Mouse (Mus musculus) thymus, postnatal 10 days (tissue): ENCODE results near the gene Miox.

Experiments
- DNase-seq, 2 experiments: peaks; one replicate each; pipeline ENCODE4 v3.0.0; 2021; ENCODE audit warnings: low spot score in 2 of 2

Gene Miox

GRCm38 (mm10) chr15:89334271-89334670 lies at the start of gene Miox:
Gene Miox (plus strand): TSS chr15:89334398.
- DNase-seq = no peak

GRCm38 (mm10) chr15:89285004-89285403 lies 49.2 kb upstream of the Miox start:
- no peak for DNase-seq

- no peak for DNase-seq
These were observed 48.7 kb upstream of the Miox start for GRCm38 (mm10) chr15:89285478-89285877.

- no peak for DNase-seq
These were observed 48.1 kb upstream of the Miox start for GRCm38 (mm10) chr15:89286114-89286513.

GRCm38 (mm10) chr15:89286582-89286981 lies 47.6 kb upstream of the Miox start:
- no peak for DNase-seq

GRCm38 (mm10) chr15:89288227-89288767 lies 45.9 kb upstream of the Miox start:
- no peak for DNase-seq

- DNase-seq = no peak
These were observed 44.7 kb upstream of the Miox start for GRCm38 (mm10) chr15:89289455-89289854.

GRCm38 (mm10) chr15:89291521-89291920 lies 42.7 kb upstream of the Miox start:
- no peak for DNase-seq

GRCm38 (mm10) chr15:89292795-89293194 lies 41.4 kb upstream of the Miox start:
- no peak for DNase-seq

- DNase-seq = no peak
These were observed 40.4 kb upstream of the Miox start for GRCm38 (mm10) chr15:89293778-89294177.

GRCm38 (mm10) chr15:89295580-89296165 lies 38.5 kb upstream of the Miox start:
- DNase-seq = no peak

GRCm38 (mm10) chr15:89296465-89296864 lies 37.7 kb upstream of the Miox start:
- no peak for DNase-seq

GRCm38 (mm10) chr15:89297695-89298094 lies 36.5 kb upstream of the Miox start:
- DNase-seq = no peak

- DNase-seq = no peak
These were observed 34.0 kb upstream of the Miox start for GRCm38 (mm10) chr15:89300180-89300579.

- DNase-seq = no peak
These were observed 33.6 kb upstream of the Miox start for GRCm38 (mm10) chr15:89300600-89300999.

GRCm38 (mm10) chr15:89305966-89306365 lies 28.2 kb upstream of the Miox start:
- no peak for DNase-seq

GRCm38 (mm10) chr15:89307461-89307860 lies 26.7 kb upstream of the Miox start:
- DNase-seq = no peak

- no peak for DNase-seq
These were observed 25.6 kb upstream of the Miox start for GRCm38 (mm10) chr15:89308406-89309139.

- peak; percentile 71 to 80 for DNase-seq
These were observed 24.2 kb upstream of the Miox start for GRCm38 (mm10) chr15:89309962-89310498.

- DNase-seq = no peak
These were observed 20.8 kb upstream of the Miox start for GRCm38 (mm10) chr15:89313359-89313758.

- DNase-seq = no peak
These were observed 20.1 kb upstream of the Miox start for GRCm38 (mm10) chr15:89314107-89314506.

- peak in 1 of 2 experiments; percentile 45 for DNase-seq
These were observed 19.5 kb upstream of the Miox start for GRCm38 (mm10) chr15:89314511-89315189.
